Mouse (Mus musculus): ENCODE results near the gene Zbtb3.

Zbtb3 gene

GRCm38 (mm10) chr19:8802130-8802821, at the start of gene Zbtb3:
Gene Zbtb3 (plus strand): TSS chr19:8802555.
- peak; percentile 94 for DNase-seq (ENCODE audit: low spot score)

DNA sequence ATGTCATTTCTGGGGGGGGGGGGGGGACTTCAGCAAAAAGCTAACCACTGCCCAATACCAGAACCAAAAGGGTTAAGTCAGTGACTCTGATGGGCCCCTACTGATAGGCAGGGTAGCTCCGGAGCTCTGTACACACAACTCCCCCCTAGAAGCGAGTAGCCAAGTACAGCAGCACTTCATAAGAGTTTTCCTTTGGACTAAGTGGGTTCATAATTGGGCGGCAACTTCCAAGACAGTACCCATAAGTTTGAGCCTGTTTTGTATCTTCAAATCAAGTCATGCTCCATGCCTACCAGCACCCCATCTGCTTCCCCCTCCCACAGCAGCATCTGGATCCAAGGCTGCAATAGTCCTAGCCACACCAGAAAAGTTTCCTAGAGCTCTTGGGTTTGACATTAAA, 46.7 kb upstream of the Zbtb3 start:
- no peak for DNase-seq (ENCODE audit: low spot score)

DNA sequence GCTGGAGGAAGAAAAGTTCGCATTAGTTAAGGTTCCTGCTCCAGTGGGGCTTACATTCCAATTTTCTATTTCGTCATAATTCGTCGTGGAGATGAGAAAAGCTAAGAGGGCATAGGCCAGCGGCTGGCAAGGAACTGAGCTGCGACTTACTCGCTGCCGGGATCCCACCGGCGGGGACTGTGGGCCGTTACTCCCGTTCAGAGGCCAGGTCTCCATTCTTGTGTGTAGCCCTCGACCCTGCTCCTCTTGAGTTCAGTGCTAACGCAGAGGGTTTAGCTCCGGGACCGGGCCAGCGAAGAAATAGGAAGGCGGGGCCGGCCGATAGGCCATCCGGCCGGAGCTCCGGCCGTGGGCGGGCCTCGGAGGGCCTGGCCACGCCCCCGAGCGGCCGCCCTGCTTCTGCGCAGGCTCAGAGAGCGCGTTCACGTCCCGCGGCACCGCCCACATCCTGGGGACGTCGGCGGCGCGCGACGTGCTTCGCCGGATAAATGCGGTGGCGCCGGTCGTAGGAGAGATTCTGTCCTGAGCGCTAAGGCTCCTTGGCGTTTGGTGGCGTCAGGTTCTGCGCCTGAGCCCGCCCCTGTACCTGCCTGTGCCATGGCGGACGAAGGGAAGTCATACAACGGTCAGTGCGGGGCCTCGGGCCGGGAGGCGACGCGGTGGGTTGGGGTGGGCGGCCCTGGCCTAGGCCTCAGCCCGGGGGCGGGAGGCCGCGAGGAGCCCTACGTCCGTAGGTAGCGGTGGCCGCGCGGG, 45.5 kb upstream of the Zbtb3 start, which contains the start of gene Nxf1:
Nxf1 (plus strand) TSS at position 439 of the 753 bp plus-strand sequence.
- peak; percentile 89 for DNase-seq (ENCODE audit: low spot score)

- DNase-seq (ENCODE audit: low spot score): peak; percentile 58
Observed at GRCm38 (mm10) chr19:8757471-8757998, 44.8 kb upstream of the Zbtb3 start.

DNA sequence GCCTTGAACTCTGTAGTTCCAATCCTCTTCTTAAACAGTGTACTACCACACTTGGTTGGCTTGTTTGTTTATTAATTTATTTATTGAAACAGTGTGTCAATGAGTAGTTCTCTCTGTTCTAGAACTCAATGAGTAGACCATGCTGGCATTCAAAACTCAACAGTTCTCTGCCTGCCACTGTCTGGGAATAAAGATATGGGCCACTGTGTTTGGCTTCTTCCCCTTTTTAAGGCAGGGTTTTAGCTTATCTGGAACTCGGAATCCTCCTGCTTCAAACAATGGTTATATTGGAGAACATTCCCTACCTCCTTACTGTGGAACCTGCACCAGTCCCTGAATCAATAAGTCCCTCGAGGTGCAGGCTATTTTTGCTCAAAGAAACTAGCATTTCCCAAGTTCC, 43.5 kb upstream of the Zbtb3 start:
- no peak for DNase-seq (ENCODE audit: low spot score)

DNA sequence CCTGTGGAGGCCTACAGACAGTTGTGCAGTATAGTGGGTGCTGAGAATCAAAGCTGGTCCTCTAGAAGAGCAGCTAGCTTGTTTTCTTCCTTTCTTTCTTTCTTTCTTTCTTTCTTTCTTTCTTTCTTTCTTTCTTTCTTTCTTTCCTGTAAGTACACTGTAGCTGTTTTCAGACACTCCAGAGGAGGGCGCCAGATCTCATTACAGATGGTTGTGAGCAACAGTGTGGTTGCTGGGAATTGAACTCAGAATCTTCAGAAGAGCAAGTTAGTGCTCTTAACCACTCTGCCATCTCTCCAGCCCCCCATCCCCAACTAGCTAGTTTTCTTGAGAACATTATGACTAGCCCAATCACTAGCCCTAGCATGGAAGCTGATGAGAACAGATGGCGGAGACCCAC, 41.6 kb upstream of the Zbtb3 start:
- peak; percentile 33 for DNase-seq (ENCODE audit: low spot score)

DNA sequence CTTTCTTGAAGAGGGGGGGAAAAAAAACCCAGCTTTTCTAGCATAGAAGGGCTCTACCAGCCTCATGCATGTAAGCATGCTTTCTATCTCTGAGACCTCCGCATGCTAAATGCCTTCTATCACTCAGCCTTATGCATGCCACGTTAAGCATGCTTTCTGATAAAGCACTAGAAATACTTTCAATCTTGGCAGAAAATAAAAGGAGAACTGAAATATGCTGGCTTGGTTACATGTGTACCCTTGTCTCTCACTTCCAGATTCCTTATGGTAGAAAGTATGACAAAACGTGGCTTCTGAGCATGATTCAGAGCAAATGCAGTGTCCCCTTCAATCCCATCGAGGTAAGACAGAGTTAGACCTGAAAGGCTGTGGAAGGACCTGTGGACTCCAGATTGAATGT, 39.1 kb upstream of the Zbtb3 start:
- no peak for DNase-seq (ENCODE audit: low spot score)

GRCm38 (mm10) chr19:8765562-8765961, 36.8 kb upstream of the Zbtb3 start:
- no peak for DNase-seq (ENCODE audit: low spot score)

DNA sequence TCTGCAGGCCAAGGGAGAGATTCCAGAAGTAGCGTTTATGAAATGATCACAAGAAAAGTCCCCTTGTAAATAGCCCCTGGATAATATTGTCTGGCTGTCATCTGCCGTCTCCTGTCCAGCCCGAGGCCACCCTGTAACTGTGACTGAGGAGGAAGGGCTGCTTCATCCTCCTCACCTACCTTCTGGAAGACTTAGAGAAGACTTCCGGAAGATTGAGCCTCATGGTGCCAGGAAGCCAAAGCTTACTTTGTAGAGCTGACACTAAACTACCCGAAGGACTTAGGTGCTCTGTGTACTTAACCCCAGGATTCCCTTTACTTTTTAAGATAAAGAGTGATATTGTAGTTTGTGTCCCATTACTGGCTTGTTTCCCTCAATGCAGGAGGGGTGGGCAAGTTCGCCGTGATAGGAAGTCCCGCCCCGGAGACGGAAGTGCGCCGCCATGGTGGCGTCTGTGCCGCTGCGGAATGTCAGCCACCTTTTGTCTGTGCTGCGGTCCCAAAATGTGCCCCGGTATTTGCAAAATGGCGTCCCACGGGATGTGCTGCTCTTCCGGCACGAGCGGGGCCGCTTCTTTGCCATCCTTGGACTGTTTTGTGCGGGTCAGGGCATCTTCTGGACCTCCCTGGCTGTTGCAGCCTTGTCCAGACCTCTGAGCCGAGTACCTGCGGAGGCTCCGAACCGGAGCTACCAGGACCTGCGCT, 31.6 kb upstream of the Zbtb3 start, which contains the start of gene Tmem223:
Tmem223 (plus strand) TSS at position 430 of the 704 bp plus-strand sequence.
- peak; percentile 87 for DNase-seq (ENCODE audit: low spot score)

DNA sequence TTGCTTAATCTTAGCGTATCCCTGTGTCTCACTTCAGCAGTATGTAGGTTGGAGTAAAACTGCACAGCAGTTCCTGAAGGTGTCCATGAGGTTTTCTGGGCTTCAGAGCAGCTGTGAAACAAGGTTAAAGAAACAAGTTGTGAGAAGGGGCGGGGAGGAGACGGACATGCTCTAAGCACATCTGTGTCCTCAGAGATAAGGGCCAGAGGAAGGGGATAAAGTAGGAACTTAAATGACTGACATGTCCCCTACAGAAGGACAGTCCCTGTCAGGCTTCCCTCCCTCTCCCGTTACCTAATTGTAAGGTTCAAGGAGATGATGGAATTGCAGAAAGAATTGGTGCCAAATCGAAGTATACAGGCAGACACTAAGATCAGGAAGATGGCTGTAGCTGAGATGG, 29.4 kb upstream of the Zbtb3 start:
- no peak for DNase-seq (ENCODE audit: low spot score)

DNA sequence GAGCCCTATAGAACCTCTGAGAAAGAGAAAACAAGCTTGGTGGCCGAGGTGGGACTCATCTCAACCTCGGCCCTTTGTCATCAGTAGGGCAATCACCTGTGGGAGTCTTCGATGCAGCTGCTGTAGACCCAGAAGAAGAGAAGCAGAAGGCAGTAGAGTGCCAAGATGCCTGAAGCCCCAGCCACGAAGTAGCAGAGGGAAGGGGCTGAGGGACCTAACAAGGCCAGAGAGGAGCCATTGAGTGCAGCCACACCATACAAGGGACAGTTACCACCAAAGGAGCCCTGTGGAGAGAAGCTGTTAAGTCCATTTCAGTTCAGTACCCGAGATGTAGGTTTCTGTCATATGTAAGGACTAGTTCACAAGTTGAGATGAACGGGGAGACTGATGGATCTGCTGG, 28.9 kb upstream of the Zbtb3 start:
- DNase-seq (ENCODE audit: low spot score): no peak

DNA sequence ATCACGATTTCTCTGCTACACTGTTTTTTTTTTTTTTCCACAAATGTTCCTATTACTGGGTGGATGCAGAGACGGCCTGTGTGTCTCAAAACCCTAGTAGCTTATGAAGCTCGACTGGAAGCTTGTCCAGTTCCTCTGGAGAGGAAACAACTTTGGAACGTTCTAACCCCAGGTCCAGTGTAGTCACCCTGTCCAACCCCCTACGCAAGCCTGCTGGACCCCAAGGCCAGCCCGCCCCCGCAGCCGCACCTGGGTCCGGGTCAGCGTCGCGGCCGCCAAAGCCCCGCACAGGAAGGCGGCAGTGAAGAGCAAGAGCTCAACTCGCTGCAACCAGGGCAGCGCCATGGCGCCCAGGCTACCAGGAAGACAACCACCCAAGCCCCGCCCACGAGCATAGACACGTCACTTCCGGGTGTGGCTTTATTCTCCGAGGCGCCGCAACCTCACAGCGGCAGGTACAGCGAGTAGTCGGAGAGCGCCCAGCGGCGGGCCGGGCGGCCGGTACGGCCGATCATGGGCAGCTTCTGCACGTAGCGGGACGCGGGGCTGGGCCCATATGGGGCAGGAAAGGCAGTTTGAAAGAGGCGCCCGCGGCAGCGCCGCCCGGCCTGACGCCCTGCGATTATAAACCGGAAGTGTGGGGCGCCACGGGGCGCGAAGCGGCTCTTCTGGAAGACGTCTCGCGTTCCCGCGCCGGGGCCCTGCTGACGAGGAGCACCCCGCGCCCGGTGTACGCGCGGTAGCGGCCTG, 28.1 kb upstream of the Zbtb3 start, which contains the start of gene Tmem179b:
Tmem179b (minus strand) TSS at position 382 of the 750 bp plus-strand sequence.
- DNase-seq (ENCODE audit: low spot score): peak; percentile 96

DNA sequence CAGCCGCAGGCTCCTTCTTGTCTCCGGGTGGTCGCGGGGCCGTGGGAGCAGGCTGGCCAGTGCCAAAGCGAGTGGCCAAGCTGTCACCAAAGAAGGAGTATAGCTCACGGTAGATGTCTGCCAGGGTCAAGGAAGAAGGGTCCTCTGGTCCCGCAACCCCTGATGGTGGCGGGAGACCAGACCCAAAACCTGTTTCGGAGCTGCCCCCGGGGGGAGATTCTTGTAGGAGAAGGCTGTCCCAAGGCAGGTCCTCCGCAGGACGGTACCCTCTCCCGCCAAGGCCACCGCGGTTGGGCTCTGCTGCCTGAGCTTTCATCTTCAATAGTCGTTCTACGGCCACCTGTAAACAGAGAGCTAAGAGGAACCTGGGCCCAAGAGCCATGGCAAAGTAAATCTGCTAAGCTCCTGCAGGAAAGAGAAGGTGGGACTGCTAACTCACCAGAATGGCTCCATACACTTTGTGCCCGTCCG, 27.4 kb upstream of the Zbtb3 start:
- DNase-seq (ENCODE audit: low spot score): no peak

- DNase-seq (ENCODE audit: low spot score): peak; percentile 93
Observed at GRCm38 (mm10) chr19:8786008-8786781, 16.2 kb upstream of the Zbtb3 start, which contains the start of gene Taf6l. Gene Taf6l (minus strand): TSS chr19:8786417.

DNA sequence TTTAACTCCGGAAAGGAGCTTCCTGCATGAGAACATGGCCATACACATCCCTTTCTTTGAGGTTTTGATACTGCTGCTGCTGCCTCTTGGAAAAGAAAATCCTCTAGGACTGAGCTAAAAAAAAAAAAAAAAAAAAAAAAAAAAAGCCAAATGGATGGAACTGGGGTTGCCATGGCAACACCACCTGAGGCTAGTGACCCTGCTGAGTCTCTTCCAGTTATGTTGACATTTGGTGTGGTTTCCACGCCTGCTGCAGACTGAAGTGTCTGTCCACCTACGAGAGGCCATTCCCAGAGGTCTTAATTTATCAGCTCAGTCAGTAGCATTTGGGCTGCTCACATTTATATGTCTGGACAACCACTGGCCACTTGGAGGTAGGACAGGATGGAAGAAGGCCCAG, 13.8 kb upstream of the Zbtb3 start:
- no peak for DNase-seq (ENCODE audit: low spot score)

GRCm38 (mm10) chr19:8789171-8789570, 13.2 kb upstream of the Zbtb3 start:
- DNase-seq (ENCODE audit: low spot score): no peak

DNA sequence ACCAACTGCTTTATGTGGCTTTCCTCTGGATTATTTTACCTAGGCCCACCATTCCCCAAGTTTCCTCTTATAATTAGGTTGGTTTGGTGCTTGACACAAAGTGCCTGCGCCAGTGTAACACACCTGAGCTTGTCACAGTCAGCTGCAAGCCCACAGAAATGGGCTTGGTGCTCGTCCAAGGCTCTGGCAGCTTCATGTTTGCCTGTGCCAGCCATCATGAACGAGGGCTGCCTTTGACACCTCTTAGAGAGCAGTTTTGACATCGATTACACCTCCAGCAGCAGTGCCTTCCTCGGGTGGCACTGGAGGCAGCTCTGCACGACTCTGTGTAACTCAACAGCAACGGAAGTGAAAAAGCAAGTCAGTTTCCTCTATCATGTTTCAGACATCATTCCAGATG, 12.2 kb upstream of the Zbtb3 start:
- DNase-seq (ENCODE audit: low spot score): no peak

GRCm38 (mm10) chr19:8798264-8798946, 4.0 kb upstream of the Zbtb3 start, which contains the start of gene Polr2g:
Gene Polr2g (minus strand): TSS chr19:8798577.
- DNase-seq (ENCODE audit: low spot score): peak; percentile 92

DNA sequence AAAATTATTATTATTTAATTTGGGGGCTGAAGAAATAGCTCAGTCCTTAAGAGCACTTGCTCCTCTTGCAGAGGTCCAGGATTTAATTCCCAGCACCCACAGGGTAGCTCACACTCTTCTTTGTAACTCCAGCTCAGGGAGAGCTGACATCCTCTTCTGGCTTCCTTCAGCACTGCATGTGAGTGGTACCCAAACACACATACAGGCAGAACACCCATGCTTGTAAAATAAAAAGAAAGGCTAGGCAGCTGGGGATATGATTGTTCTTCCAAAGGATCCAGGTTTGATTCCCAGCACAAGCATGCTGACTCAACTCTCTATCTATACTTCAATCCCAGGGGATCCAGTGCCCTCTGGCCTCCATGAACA, 3.4 kb upstream of the Zbtb3 start:
- DNase-seq (ENCODE audit: low spot score): no peak

DNA sequence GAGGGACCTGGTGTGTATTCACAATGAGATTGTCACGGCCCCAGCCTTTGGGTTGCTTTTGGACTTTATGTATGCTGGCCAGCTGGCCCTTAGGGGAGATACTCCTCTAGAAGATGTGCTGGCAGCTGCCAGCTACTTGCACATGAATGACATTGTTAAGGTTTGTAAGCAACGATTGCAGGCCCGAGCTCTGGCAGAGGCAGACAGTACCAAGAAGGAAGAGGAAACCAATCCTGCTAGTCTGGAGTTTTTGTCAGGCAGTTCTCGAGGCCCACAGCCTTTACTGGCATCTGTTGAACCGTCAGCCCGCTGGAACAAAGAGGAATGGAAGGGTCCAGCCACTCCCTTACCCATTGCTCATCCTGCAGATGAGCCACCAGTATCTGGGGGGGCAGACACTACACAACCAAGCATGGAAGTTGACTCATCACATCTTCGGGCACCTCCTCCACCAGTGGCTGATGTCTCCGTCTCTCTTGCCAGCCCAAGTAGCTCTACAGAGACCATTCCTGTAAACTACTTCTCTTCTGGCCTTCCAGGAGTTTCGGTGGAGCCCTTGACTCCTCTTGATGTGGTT, 937 bp downstream of the Zbtb3 start:
- no peak for DNase-seq (ENCODE audit: low spot score)
